Mouse (Mus musculus) heart, embryonic 15.5 days (tissue): ENCODE measurements around the gene 1700025G04Rik. TPM values are rescaled to one million over a fixed set of nuclear protein-coding genes. Genes with fewer than 3 reads are reported as not detected.
"Not testable (repeated sequence)": the region's sequence is repeated elsewhere in the genome, so short reads cannot be mapped to it uniquely, and the experiment has no call there.

Source experiments
- ATAC-seq: fragments of 200-750 bp; cut with Nextera tagmentation; replicated peaks from 2 replicates; pipeline ENCODE4 v1.8.0; 2017; ENCODE audit warnings: low read depth, moderate TSS enrichment; ENCODE audit not compliant: insufficient number of reproducible peaks, insufficient read depth, low FRiP score
- H3K27ac ChIP-seq: fragments of 300-500 bp; sonication (generic); 2 replicates; pipeline ENCODE4 v1.5.1; 2015; ENCODE audit warnings: mild to moderate bottlenecking, inconsistent platforms
- H3K27me3 ChIP-seq: fragments of 300-500 bp; sonication (generic); 2 replicates; pipeline ENCODE4 v1.6.1; 2015; ENCODE audit warnings: inconsistent platforms
- H3K36me3 ChIP-seq: fragments of 300-500 bp; sonication (generic); 2 replicates; pipeline ENCODE4 v1.6.1; 2015; ENCODE audit warnings: mild to moderate bottlenecking, inconsistent platforms
- H3K4me1 ChIP-seq: fragments of 300-500 bp; sonication (generic); replicated peaks from 2 replicates; pipeline ENCODE4 v1.6.1; 2015; ENCODE audit warnings: inconsistent platforms
- H3K4me2 ChIP-seq: fragments of 300-500 bp; sonication (generic); 2 replicates; pipeline ENCODE4 v1.6.1; 2015; ENCODE audit warnings: inconsistent platforms, mild to moderate bottlenecking, moderate library complexity
- H3K4me3 ChIP-seq: fragments of 300-500 bp; sonication (generic); 2 replicates; pipeline ENCODE4 v1.5.1; 2015; ENCODE audit warnings: mild to moderate bottlenecking, inconsistent platforms
- H3K9ac ChIP-seq: fragments of 300-500 bp; sonication (generic); 2 replicates; pipeline ENCODE4 v1.6.1; 2015; ENCODE audit warnings: mild to moderate bottlenecking, inconsistent platforms
- H3K9me3 ChIP-seq: fragments of 300-500 bp; sonication (generic); replicated peaks from 2 replicates; pipeline ENCODE4 v1.6.1; 2016; ENCODE audit warnings: inconsistent platforms
- WGBS: fragments of 180-500 bp; shearing (Covaris S2); methylation state at CpG from one replicate; pipeline ENCODE4 v1.1.7; 2015; ENCODE audit warnings: mixed read lengths; 5-methylcytosine and 5-hydroxymethylcytosine counted together
- polyA plus RNA-seq: library from polyadenylated mRNA; unstranded; fragments of >200 nt; fragmentation: Nextera tagmentation; extraction: Ambion mirVana; gene quantifications from 2 replicates; pipeline ENCODE4 v1.2.1, GENCODE M21; 2015

1700025G04Rik gene
- polyA plus RNA-seq, 1 experiment from 2014 or later: 26.7 TPM

- no peak overlapping the region for H3K27ac ChIP-seq
- H3K27me3 ChIP-seq: no peaks in the 10 kb centered on the region
- no peak overlapping the region for H3K4me3 ChIP-seq
- no peaks in the 10 kb centered on the region for H3K9me3 ChIP-seq
- no peak overlapping the region for H3K9ac ChIP-seq
- H3K4me2 ChIP-seq: no peak overlapping the region
- H3K36me3 ChIP-seq: peaks cover 36% of the 10 kb centered on the region
- no peak for ATAC-seq
- WGBS: 82% methylated on average over 7 of the region's 7 CpGs
- no peaks in the 10 kb centered on the region for H3K4me1 ChIP-seq
Observed at GRCm38 (mm10) chr1:151810628-151811421, 279.1 kb downstream of the 1700025G04Rik start.

- no peak overlapping the region for H3K4me3 ChIP-seq
- ATAC-seq: no peak
- peaks cover 44% of the 10 kb centered on the region for H3K36me3 ChIP-seq
- no peaks in the 10 kb centered on the region for H3K4me1 ChIP-seq
- no peaks in the 10 kb centered on the region for H3K27me3 ChIP-seq
- H3K9ac ChIP-seq: no peak overlapping the region
- 79% methylated on average over 5 of the region's 5 CpGs for WGBS
- no peak overlapping the region for H3K27ac ChIP-seq
- H3K4me2 ChIP-seq: no peak overlapping the region
- no peaks in the 10 kb centered on the region for H3K9me3 ChIP-seq
Observed at GRCm38 (mm10) chr1:151807286-151807685, 282.6 kb downstream of the 1700025G04Rik start.

GRCm38 (mm10) chr1:151802795-151803194, 287.1 kb downstream of the 1700025G04Rik start:
- peaks cover 36% of the 10 kb centered on the region for H3K36me3 ChIP-seq
- not testable (repeated sequence) for H3K9ac ChIP-seq, H3K9me3 ChIP-seq, H3K4me3 ChIP-seq, ATAC-seq, H3K4me1 ChIP-seq, H3K27me3 ChIP-seq, H3K27ac ChIP-seq, H3K4me2 ChIP-seq
- WGBS: 75% methylated on average over 3 of the region's 3 CpGs
